Mouse (Mus musculus): ENCODE measurements at regions not wholly inside any gene's neighbourhood (a gene's known extent, or its start where the extent isn't known, plus 50 kb on each side); places are given as distances from the start of the nearest gene placed in this dataset.
"Not testable (repeated sequence)": the region's sequence is repeated elsewhere in the genome, so short reads cannot be mapped to it uniquely, and the experiment has no call there.

- H3K9me3 ChIP-seq (replicated peaks; ENCODE audit: control insufficient read depth, insufficient read depth, low read length, poor library complexity, severe bottlenecking) = peaks cover 5% of the 10 kb centered on the region; the same call in 1 of the 2 replicates
- H3K36me3 ChIP-seq (ENCODE audit: control insufficient read depth, insufficient read depth, low read length, poor library complexity, severe bottlenecking) = no peaks in the 10 kb centered on the region
Measured at GRCm38 (mm10) chr5:59945761-59946160, 1862.9 kb upstream of the G6pd2 start.

GRCm38 (mm10) chr5:59947831-59948568 is 1860.6 kb upstream of the G6pd2 start:
- Histone ChIP-seq H3K27ac (ENCODE audit: insufficient read depth, low read length) (peak overlapping the region; percentile 98), H3K27me3 (ENCODE audit: control insufficient read depth, insufficient read depth, low read length, poor library complexity, severe bottlenecking) (no peaks in the 10 kb centered on the region), H3K36me3 (ENCODE audit: control insufficient read depth, insufficient read depth, low read length, poor library complexity, severe bottlenecking) (no peaks in the 10 kb centered on the region), H3K4me1 (ENCODE audit: control insufficient read depth, insufficient read depth, low read length) (peaks cover 2% of the 10 kb centered on the region), H3K9ac (ENCODE audit: low read depth, poor library complexity, severe bottlenecking) (0 out of 2 replicates have a peak overlapping the region, but pooled peaks have one; percentile 26), H3K4me3 (ENCODE audit: low read depth, low read length) (no peak overlapping the region), H3K9me3 (replicated peaks; ENCODE audit: control insufficient read depth, insufficient read depth, low read length, poor library complexity, severe bottlenecking) (peaks cover 5% of the 10 kb centered on the region; the same call in 1 of the 2 replicates)
- TF ChIP-seq EP300 (IDR thresholded peaks at IDR 0.05; ENCODE audit: insufficient read depth, low read depth, low read length) (no peak), CTCF (IDR thresholded peaks at IDR 0.05; ENCODE audit: low read depth, low read length) (no peak), POLR2A (IDR thresholded peaks at IDR 0.05; ENCODE audit: insufficient read depth, low read length) (no peak)

More at GRCm38 (mm10) chr5:59945761-59946160, 1862.9 kb upstream of the G6pd2 start:
- peaks cover 2% of the 10 kb centered on the region for H3K4me1 ChIP-seq (ENCODE audit: control insufficient read depth, insufficient read depth, low read length)
- no peak overlapping the region for H3K9ac ChIP-seq (ENCODE audit: low read depth, poor library complexity, severe bottlenecking)
- H3K27ac ChIP-seq (ENCODE audit: insufficient read depth, low read length) = no peak overlapping the region
- no peaks in the 10 kb centered on the region for H3K27me3 ChIP-seq (ENCODE audit: control insufficient read depth, insufficient read depth, low read length, poor library complexity, severe bottlenecking)
- no peak for TF ChIP-seq EP300 (IDR thresholded peaks at IDR 0.05; ENCODE audit: insufficient read depth, low read depth, low read length)
- TF ChIP-seq POLR2A (IDR thresholded peaks at IDR 0.05; ENCODE audit: insufficient read depth, low read length) = no peak
- TF ChIP-seq CTCF (IDR thresholded peaks at IDR 0.05; ENCODE audit: low read depth, low read length) = no peak
- no peak overlapping the region for H3K4me3 ChIP-seq (ENCODE audit: low read depth, low read length)

- H3K36me3 ChIP-seq (ENCODE audit: control insufficient read depth, insufficient read depth, low read length, poor library complexity, severe bottlenecking); H3K4me3 ChIP-seq (ENCODE audit: low read depth, low read length); H3K27ac ChIP-seq (ENCODE audit: insufficient read depth, low read length); H3K9ac ChIP-seq (ENCODE audit: low read depth, poor library complexity, severe bottlenecking); H3K27me3 ChIP-seq (ENCODE audit: control insufficient read depth, insufficient read depth, low read length, poor library complexity, severe bottlenecking); H3K4me1 ChIP-seq (ENCODE audit: control insufficient read depth, insufficient read depth, low read length); H3K9me3 ChIP-seq (replicated peaks; ENCODE audit: control insufficient read depth, insufficient read depth, low read length, poor library complexity, severe bottlenecking): not testable (repeated sequence)
Measured at GRCm38 (mm10) chr5:59956240-59956639, 1852.4 kb upstream of the G6pd2 start.

- Histone ChIP-seq H3K4me3 (ENCODE audit: low read depth, low read length) (no peak overlapping the region), H3K27me3 (ENCODE audit: control insufficient read depth, insufficient read depth, low read length, poor library complexity, severe bottlenecking) (no peaks in the 10 kb centered on the region), H3K9me3 (replicated peaks; ENCODE audit: control insufficient read depth, insufficient read depth, low read length, poor library complexity, severe bottlenecking) (no peaks in the 10 kb centered on the region), H3K4me1 (ENCODE audit: control insufficient read depth, insufficient read depth, low read length) (no peaks in the 10 kb centered on the region), H3K9ac (ENCODE audit: low read depth, poor library complexity, severe bottlenecking) (no peak overlapping the region), H3K36me3 (ENCODE audit: control insufficient read depth, insufficient read depth, low read length, poor library complexity, severe bottlenecking) (no peaks in the 10 kb centered on the region), H3K27ac (ENCODE audit: insufficient read depth, low read length) (no peak overlapping the region)
- no peak for TF ChIP-seq POLR2A (IDR thresholded peaks at IDR 0.05; ENCODE audit: insufficient read depth, low read length)
- no peak for TF ChIP-seq EP300 (IDR thresholded peaks at IDR 0.05; ENCODE audit: insufficient read depth, low read depth, low read length)
- TF ChIP-seq CTCF (IDR thresholded peaks at IDR 0.05; ENCODE audit: low read depth, low read length) = no peak
Measured at GRCm38 (mm10) chr5:59996698-59997097, 1811.9 kb upstream of the G6pd2 start.

GRCm38 (mm10) chr5:60042603-60043175 is 1765.9 kb upstream of the G6pd2 start:
- not testable (repeated sequence) for H3K27ac ChIP-seq (ENCODE audit: insufficient read depth, low read length)

GRCm38 (mm10) chr5:60049053-60049452 is 1759.6 kb upstream of the G6pd2 start:
- no peak overlapping the region for H3K9ac ChIP-seq (ENCODE audit: low read depth, poor library complexity, severe bottlenecking)
- no peak overlapping the region for H3K27ac ChIP-seq (ENCODE audit: insufficient read depth, low read length)
- H3K36me3 ChIP-seq (ENCODE audit: control insufficient read depth, insufficient read depth, low read length, poor library complexity, severe bottlenecking) = no peaks in the 10 kb centered on the region
- H3K4me3 ChIP-seq (ENCODE audit: low read depth, low read length) = no peak overlapping the region
- H3K4me1 ChIP-seq (ENCODE audit: control insufficient read depth, insufficient read depth, low read length) = no peaks in the 10 kb centered on the region
- H3K27me3 ChIP-seq (ENCODE audit: control insufficient read depth, insufficient read depth, low read length, poor library complexity, severe bottlenecking) = no peaks in the 10 kb centered on the region
- no peaks in the 10 kb centered on the region for H3K9me3 ChIP-seq (replicated peaks; ENCODE audit: control insufficient read depth, insufficient read depth, low read length, poor library complexity, severe bottlenecking)
- TF ChIP-seq POLR2A (IDR thresholded peaks at IDR 0.05; ENCODE audit: insufficient read depth, low read length) (no peak), EP300 (IDR thresholded peaks at IDR 0.05; ENCODE audit: insufficient read depth, low read depth, low read length) (no peak), CTCF (IDR thresholded peaks at IDR 0.05; ENCODE audit: low read depth, low read length) (no peak)

More at GRCm38 (mm10) chr5:60042603-60043175, 1765.9 kb upstream of the G6pd2 start:
- not testable (repeated sequence) for H3K9ac ChIP-seq (ENCODE audit: low read depth, poor library complexity, severe bottlenecking); H3K4me3 ChIP-seq (ENCODE audit: low read depth, low read length); H3K36me3 ChIP-seq (ENCODE audit: control insufficient read depth, insufficient read depth, low read length, poor library complexity, severe bottlenecking); H3K27me3 ChIP-seq (ENCODE audit: control insufficient read depth, insufficient read depth, low read length, poor library complexity, severe bottlenecking); H3K9me3 ChIP-seq (replicated peaks; ENCODE audit: control insufficient read depth, insufficient read depth, low read length, poor library complexity, severe bottlenecking); H3K4me1 ChIP-seq (ENCODE audit: control insufficient read depth, insufficient read depth, low read length)

All from ES-Bruce4 (cell line).